Mouse (Mus musculus): ENCODE data around the gene 1110065P20Rik.

1110065P20Rik gene

DNA sequence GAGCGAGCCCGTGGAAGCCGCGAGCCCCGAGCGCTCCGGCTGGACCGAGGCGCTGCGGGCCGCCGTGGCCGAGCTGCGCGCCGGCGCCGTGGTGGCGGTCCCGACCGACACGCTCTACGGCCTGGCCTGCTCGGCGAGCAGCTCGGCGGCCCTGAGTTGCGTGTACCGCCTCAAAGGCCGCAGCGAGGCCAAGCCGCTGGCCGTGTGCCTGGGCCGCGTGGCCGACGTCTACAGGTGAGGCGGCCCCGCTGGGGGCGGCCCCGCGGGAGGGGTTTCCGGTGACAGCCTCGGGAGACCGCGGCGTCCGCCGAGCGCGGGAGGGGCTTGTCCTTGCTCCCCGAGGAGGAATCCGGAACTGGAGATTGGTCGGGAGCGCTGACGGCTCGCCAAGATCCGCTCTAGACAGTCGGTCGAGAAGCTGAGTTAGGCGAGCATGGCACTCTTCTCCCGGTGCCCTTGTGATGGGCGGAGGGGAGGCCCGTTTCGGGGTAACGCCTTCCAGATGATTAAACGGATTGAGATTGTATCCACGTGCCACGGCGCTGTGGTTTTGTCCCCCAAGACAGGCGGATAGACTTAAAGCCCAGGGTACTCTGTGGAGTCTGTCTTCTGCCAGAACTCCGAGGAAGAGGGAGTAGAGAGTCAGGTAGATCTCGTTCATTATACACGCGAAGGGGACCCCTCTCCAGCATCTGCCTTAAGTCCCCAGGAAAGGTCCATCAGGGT is at the start of gene 1110065P20Rik:
TSS of gene 1110065P20Rik (minus strand) at position 264 of the 726 bp plus-strand sequence.
- peak; percentile 83 for DNase-seq (ENCODE audit: low spot score)

GRCm38 (mm10) chr4:124899906-124900305 is 48.9 kb upstream of the 1110065P20Rik start:
- DNase-seq (ENCODE audit: low spot score): no peak

- no peak for DNase-seq (ENCODE audit: low spot score)
Observed at GRCm38 (mm10) chr4:124898428-124898827, 47.4 kb upstream of the 1110065P20Rik start.

DNA sequence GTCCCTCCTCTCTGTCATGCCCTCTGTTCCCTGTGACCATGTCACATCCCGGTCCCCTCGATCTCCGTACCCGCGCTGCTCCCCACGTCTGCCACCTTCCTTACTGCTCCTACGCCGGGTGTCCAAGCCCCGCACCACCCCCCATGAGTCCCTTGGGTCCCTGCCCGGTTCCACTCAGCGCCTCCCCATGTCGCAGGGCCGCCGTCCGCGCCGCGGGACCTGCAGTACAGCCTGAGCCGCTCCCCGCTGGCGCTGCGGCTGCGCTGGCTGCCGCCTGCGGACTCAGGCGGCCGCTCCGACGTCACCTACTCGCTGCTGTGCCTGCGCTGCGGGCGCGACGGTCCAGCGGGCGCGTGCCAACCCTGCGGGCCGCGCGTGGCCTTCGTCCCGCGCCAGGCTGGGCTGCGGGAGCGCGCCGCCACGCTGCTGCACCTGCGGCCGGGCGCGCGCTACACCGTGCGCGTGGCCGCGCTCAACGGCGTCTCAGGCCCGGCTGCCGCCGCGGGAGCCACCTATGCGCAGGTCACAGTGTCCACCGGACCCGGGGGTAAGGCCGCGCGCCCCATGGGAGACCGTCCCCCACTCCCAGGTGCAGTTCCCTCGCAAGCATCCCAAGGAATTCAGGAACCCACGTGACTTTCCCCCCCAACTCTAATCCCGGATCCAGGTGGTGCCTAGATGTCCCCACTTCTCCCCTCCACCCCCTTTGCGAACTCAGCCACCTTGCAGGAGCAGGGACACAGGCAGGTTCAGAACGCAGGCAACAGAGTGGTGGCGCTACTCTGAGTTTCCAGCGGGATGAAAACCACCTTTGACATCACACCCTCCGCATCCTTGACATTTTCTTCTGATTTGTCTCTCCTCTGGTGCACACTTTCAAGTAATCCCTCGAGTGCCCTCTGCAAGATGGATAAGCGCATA is 43.8 kb upstream of the 1110065P20Rik start:
- no peak for DNase-seq (ENCODE audit: low spot score)

- no peak for DNase-seq (ENCODE audit: low spot score)
Observed at GRCm38 (mm10) chr4:124893769-124894168, 42.8 kb upstream of the 1110065P20Rik start.

DNA sequence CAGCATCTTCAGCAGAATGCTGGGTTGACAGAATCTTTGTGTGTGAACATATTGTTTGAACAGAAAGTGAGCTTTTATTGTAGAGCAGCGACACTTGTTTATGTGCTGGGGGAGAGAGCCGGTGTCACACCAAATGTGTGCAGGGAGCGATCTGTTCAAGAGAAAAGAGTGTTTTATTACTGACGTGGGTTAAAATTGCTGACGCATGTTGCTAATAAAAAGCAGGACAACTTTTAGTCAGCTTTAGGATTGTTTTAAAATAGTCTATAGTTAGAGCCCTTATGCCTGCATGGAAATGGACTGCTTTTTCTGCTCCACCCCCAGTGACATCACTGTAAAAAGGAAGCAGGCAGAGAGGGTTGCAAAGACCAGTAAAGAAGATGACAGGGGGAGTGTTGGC is 39.8 kb upstream of the 1110065P20Rik start:
- DNase-seq (ENCODE audit: low spot score): no peak

DNA sequence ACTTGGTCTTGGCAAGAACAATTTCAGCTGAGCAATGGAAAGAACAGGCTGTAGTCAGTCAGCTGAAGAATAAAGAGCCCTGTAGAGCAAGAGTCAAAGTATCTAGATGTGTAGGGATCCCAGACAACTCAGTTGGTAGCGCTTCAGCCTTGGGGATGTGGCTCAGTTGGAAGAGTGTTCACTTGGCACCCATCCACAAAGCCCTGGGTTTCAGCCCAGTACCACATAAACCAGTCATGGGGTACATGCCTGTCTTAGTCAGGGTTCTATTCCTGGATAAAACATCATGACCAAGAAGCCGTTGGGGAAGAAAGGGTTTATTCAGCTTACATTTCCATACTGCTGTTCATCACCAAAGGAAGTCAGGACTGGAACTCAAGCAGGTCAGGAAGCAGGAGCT is 38.9 kb upstream of the 1110065P20Rik start:
- no peak for DNase-seq (ENCODE audit: low spot score)

DNA sequence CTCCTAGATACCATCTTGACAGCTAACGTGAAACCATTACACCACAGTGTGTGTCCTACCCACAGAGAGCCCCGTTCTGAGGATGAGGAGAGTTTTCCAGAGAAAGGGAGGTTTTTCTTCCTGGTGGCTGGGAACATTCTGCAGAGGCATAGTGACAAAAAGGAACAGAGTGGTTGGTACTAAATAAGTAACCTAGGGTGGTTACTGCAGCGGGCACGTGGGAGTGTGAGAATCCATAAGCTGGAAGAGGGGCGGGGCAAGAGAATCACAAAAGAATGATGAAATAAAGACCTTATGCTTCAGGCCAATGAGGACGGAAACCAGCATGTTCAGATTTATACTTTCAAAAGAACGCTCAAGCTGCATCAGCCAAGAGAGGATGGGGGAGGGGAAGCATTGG is 37.7 kb upstream of the 1110065P20Rik start:
- DNase-seq (ENCODE audit: low spot score): no peak

- DNase-seq (ENCODE audit: low spot score): peak; percentile 80
Observed at GRCm38 (mm10) chr4:124882151-124882729, 31.2 kb upstream of the 1110065P20Rik start.

- no peak for DNase-seq (ENCODE audit: low spot score)
Observed at GRCm38 (mm10) chr4:124881341-124881908, 30.4 kb upstream of the 1110065P20Rik start.

- DNase-seq (ENCODE audit: low spot score): no peak
Observed at GRCm38 (mm10) chr4:124880599-124880998, 29.6 kb upstream of the 1110065P20Rik start, which contains the start of gene Epha10. TSS of gene Epha10 (plus strand) at chr4:124880899.

DNA sequence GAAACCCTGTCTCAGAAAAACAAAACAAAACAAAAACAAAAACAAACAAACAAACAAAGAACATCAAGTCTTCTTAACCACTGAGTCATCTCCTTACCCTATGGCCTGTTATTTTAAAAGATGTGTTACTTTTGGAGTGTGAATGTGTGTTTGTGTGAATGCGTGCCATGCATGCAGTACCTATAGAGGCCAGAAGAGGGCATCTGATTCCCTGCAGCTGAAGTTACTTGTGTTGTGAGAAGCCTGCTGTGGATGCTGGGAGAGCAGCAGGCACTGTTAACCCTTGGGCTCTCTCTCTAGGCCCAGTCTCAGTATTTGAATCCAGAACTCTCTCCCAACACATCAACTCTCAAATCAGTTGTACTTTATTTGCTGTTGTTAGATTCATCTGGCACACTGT is 21.7 kb upstream of the 1110065P20Rik start:
- DNase-seq (ENCODE audit: low spot score): no peak

DNA sequence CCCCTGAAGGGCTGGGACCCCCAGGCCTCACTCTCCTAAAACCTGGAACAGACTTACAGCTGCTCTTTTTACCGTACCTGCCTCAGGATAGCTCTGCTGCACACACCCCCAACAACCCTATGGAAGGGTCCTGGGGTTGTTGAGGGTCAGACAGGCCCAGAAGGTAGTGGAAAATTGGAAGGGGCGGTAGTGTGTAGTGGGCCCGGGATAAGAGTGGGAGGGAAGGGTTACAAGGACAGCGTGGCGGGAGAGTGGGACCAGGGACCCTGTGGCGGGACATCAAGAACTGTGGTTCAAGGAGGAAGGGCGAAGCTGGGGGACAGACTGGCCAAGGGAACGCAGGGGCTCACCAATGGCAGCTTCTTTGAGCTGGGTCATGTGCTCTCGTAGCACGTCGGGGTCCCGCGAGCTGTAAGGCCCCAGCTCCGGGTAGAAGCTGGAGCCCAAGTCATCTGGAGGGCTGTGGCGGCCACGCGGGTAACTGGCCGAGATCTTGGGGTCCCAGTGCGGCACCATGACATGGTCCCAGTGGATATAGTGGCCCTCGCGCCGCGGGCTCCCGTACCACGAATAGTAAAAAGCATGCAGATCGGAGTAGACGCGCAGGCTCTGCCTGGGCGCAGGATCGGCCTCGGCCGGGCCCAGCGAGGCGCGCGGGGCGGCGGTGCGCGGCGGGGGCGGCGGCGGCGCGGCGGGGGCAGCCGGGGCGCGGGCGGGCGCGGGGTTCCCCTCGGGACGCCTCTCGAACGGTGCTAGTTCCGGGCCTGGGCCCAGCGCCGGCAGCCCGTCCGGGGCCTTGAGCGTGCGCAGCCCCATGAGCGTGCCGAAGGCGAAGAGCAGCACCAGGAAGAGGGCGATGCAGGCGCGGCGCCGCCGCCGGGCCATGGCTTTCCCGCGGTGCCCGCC is 10.5 kb upstream of the 1110065P20Rik start, which contains the start of gene Maneal:
TSS of gene Maneal (minus strand) at position 889 of the 906 bp plus-strand sequence.
- no peak for DNase-seq (ENCODE audit: low spot score)

DNA sequence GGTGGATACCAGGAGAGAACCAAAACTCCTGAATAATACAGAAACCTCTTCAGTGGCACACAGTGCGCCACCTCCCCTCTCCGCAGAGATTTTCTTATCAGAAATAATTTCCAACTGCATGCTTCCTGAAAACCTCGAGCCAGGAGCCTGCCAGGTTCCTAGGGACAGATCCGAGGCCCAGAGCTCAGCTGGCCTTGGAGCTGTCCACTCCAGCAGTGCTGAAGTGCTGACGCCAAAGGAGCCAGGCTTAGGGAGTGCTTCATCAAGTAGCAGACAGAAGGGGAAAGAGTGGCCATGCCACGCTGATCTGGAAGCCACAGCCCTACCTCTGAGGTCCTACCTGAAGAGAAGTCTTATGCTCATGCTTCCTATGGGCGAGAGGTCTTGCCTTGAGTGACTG is 9.4 kb upstream of the 1110065P20Rik start:
- DNase-seq (ENCODE audit: low spot score): peak; percentile 90

DNA sequence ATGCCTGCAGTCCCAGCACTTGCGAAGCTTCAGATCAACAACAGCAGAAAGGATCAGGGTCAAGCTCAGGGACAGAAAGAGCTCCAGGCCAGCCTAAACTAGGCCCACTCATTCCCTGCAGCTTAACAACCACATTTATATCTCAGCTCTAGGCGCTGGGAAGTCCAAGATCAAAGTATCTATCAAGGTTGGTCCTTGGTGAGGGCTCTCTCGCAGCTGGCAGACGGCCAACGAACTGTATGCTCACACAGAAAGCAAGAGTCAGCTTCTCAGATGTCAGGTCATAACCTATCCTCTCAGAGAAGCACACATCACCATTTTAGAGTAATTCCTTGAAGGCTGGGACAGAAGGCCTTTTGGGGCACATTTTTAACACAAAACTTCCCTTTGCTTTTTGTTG is 7.4 kb upstream of the 1110065P20Rik start:
- DNase-seq (ENCODE audit: low spot score): peak; percentile 65

- no peak for DNase-seq (ENCODE audit: low spot score)
Observed at GRCm38 (mm10) chr4:124856294-124856693, 5.3 kb upstream of the 1110065P20Rik start.

DNA sequence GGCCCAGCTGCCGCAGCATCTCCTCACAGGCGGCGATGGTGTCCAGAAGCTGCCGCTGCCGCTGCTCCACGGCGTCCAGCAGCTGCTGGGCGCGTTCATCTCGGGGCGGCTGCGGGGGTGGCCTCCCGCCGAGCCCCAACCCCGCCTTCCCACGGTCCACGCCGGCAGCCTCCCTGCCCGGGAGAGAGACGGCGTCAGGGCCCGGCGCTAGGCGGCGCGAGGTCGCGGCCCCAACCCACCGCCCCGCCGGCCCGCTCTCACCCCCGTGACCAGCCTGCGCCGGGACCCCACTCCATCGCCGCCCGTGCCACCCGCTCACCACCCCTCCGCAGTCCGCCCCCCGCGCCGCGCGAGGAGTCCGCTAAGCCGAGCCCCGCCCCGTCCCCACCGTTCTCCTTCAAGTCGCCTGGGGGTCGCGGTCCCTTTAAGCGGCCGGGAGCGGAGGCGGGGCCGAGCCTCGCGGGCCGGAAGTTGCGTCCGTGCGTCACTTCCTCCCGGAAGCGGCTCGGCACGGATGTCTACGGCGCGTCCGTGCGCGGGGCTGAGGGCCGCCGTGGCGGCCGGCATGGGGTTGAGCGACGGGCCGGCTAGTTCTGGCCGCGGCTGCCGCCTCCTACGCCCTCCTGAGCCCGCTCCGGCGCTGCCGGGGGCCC is 609 bp downstream of the 1110065P20Rik start, which contains the start of gene Yrdc:
TSS of gene Yrdc (plus strand) at position 419 of the 653 bp plus-strand sequence.
- DNase-seq (ENCODE audit: low spot score): peak; percentile 96

- peak; percentile 82 for DNase-seq (ENCODE audit: low spot score)
Observed at GRCm38 (mm10) chr4:124849631-124850260, 1.2 kb downstream of the 1110065P20Rik start.

GRCm38 (mm10) chr4:124847573-124847972 is 3.4 kb downstream of the 1110065P20Rik start:
- DNase-seq (ENCODE audit: low spot score): peak; percentile 91

DNA sequence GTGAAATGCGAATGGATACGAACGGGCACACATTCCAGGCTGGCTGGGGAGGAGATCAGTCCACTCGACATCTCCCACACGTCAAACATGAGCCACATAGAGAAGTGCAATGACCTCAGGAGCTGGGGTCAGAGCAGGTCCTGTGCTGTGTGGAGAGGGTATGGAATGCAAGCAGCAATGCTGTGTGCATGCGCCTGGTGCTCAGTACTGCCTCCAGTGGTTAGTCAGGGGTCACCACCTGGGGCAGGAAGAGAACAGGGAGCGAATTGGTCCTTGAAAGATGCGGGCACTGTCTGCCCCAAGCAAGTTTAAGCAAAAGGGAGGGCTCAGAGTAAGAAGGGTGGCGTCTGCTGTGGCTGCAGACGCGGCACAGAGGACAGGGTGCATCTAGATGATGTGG is 7.5 kb downstream of the 1110065P20Rik start:
- peak; percentile 73 for DNase-seq (ENCODE audit: low spot score)
